Mouse (Mus musculus) CD4-positive, CD25-positive, alpha-beta regulatory T cell (primary cell): Measurements from ENCODE around the gene Thada. TPM values are rescaled to one million over a fixed set of nuclear protein-coding genes. Genes with fewer than 3 reads are reported as not detected.

ENCODE experiments used
- polyA plus RNA-seq: library from polyadenylated mRNA; unstranded; fragments of 100-300 nt; shearing (Covaris generic); gene quantifications from one replicate; pipeline ENCODE4 v1.2.1, GENCODE M21; 2017

Thada gene
- polyA plus RNA-seq, result 110 TPM

GRCm38 (mm10) chr17:84465753-84466608 lies at the start of gene Thada:
Gene Thada (minus strand): TSS chr17:84466205.

DNA sequence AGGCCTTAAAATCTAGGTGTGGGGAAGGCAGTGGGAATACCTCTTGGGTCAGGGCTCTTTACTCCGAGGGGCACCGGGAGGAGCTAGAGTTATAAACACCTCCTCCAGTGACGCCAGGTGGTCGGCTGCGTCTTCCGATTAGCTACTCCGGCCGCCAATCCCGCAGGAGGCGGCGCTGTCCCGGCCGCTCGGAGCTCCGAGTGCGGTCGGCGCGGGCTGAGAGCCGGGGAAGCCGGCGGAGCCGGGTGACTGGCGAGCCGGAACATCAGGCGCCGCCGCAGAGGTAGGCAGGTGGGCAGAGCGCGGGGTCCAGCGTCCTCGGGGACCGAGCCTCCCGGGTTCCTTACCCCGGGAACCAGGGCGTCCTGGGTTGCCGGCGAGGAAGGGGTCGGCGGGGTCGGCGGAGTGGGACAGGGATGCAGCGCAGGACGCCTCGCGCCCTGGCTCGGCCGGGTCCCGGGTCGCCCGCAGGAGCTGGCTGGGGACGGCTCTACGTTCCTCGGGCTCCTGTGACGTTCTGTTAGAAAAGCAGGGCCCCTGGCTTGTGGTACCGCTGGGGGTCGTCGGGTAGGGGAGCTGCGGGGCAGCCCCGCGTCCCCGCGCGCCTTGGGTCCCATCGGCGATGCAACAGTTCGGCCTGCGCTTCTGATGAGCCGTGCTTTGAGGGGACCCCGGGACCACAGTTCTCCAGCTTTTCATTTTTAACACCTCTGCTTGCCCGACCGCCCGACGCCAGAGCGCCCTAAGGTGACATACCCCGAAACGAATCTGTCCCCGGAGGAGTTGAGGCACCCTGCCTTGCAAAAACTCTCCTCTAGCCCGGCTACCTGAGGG lies 45.9 kb upstream of the Thada start, which contains the start of gene Plekhh2:
Plekhh2 (plus strand) TSS at position 214 of the 834 bp plus-strand sequence.

GRCm38 (mm10) chr17:84187727-84188373 lies 278.2 kb downstream of the Thada start, which contains the start of gene Zfp36l2:
Gene Zfp36l2 (minus strand): TSS chr17:84187947.

Other genes with a start within 250 kb of the Thada start
- 0.05 TPM for gene Plekhh2, start 45.7 kb upstream of the Thada start, polyA plus RNA-seq
- 0.78 TPM for gene Dync2li1, start 160.3 kb upstream of the Thada start, polyA plus RNA-seq
- gene Abcg8, start 210.1 kb upstream of the Thada start, polyA plus RNA-seq, result not detected
- not detected for gene Abcg5, start 216.8 kb upstream of the Thada start, polyA plus RNA-seq